Mouse (Mus musculus) MEL (cell line): ENCODE data around the gene Mlh1. TPM values are rescaled to one million over a fixed set of nuclear protein-coding genes. Genes with fewer than 3 reads are reported as not detected.

Source experiments
- DNase-seq: peaks from one replicate; pipeline ENCODE4 v3.0.0; 2011; ENCODE audit warnings: low read depth, low spot score
- H3K27ac ChIP-seq: 2 replicates; pipeline ENCODE4 v1.5.1; 2012; ENCODE audit warnings: low read depth, mild to moderate bottlenecking, control low read depth, low read length, moderate library complexity; ENCODE audit not compliant: control insufficient read depth
- H3K27me3 ChIP-seq, 2 experiments: fragments of 150-350 bp in 1 of 2; sonication (generic) in 1 of 2; 2 replicates each; pipeline ENCODE4 v1.6.1; 2012; ENCODE audit warnings: low read length in 2 of 2, mild to moderate bottlenecking in 2 of 2, improper control_type of control experiment in 1 of 2, moderate library complexity in 1 of 2; ENCODE audit not compliant: insufficient read depth in 2 of 2, control insufficient read depth in 1 of 2
- H3K36me3 ChIP-seq, 2 experiments: 2 replicates each; pipeline ENCODE4 v1.6.1; 2012 to 2014; ENCODE audit warnings: low read length in 2 of 2, improper control_type of control experiment in 1 of 2, inconsistent platforms in 1 of 2, mild to moderate bottlenecking in 1 of 2; ENCODE audit not compliant: insufficient read depth in 2 of 2, control insufficient read depth in 1 of 2
- H3K4me1 ChIP-seq, 2 experiments: fragments of 150-350 bp in 1 of 2; sonication (generic) in 1 of 2; 2 replicates each; pipeline ENCODE4 v1.6.1; 2012; ENCODE audit warnings: low read length in 2 of 2, improper control_type of control experiment in 1 of 2, mild to moderate bottlenecking in 1 of 2; ENCODE audit not compliant: insufficient read depth in 2 of 2, control insufficient read depth in 1 of 2
- H3K4me3 ChIP-seq, 2 experiments: fragments of 150-350 bp in 1 of 2; sonication (generic) in 1 of 2; 2 replicates each; pipeline ENCODE4 v1.5.1; 2012; ENCODE audit warnings: low read depth in 2 of 2, low read length in 2 of 2, mild to moderate bottlenecking in 2 of 2, moderate library complexity in 2 of 2, control low read depth in 1 of 2, improper control_type of control experiment in 1 of 2; ENCODE audit not compliant: control insufficient read depth in 1 of 2, insufficient read depth in 1 of 2
- H3K79me2 ChIP-seq: 2 replicates; pipeline ENCODE4 v1.6.1; 2012; ENCODE audit warnings: mild to moderate bottlenecking, low read length, moderate library complexity; ENCODE audit not compliant: control insufficient read depth, poor library complexity, insufficient read depth
- H3K9ac ChIP-seq: 2 replicates; pipeline ENCODE4 v1.6.1; 2012; ENCODE audit warnings: low read depth, mild to moderate bottlenecking, control low read depth, low read length, moderate library complexity; ENCODE audit not compliant: control insufficient read depth, poor library complexity, severe bottlenecking
- H3K9me3 ChIP-seq: fragments of 150-350 bp; sonication (generic); replicated peaks from 2 replicates; pipeline ENCODE4 v1.6.1; 2012; ENCODE audit warnings: mild to moderate bottlenecking, low read length, improper control_type of control experiment, moderate library complexity; ENCODE audit not compliant: insufficient read depth
- BHLHE40 ChIP-seq: IDR thresholded peaks from 2 replicates; pipeline ENCODE4 v1.6.1; 2012; ENCODE audit warnings: low read depth, mild to moderate bottlenecking, inconsistent platforms, low read length, improper control_type of control experiment, borderline replicate concordance
- CHD1 ChIP-seq: IDR thresholded peaks from 2 replicates; pipeline ENCODE4 v1.6.1; 2012; ENCODE audit warnings: low read depth, mild to moderate bottlenecking, inconsistent platforms, low read length, improper control_type of control experiment
- CHD2 ChIP-seq: IDR thresholded peaks from 2 replicates; pipeline ENCODE4 v1.6.1; 2011; ENCODE audit warnings: low read length, improper control_type of control experiment
- EP300 ChIP-seq, 2 experiments: IDR thresholded peaks; 2 replicates each; pipeline ENCODE4 v1.6.1; 2011; ENCODE audit warnings: improper control_type of control experiment in 2 of 2, low read length in 2 of 2, low read depth in 1 of 2, mild to moderate bottlenecking in 1 of 2
- ETS1 ChIP-seq: IDR thresholded peaks from 2 replicates; pipeline ENCODE4 v1.6.1; 2012; ENCODE audit warnings: low read depth, mild to moderate bottlenecking, inconsistent platforms, low read length, improper control_type of control experiment, moderate library complexity
- GABPA ChIP-seq: IDR thresholded peaks from 2 replicates; pipeline ENCODE4 v1.6.1; 2012; ENCODE audit warnings: low read depth, mild to moderate bottlenecking, inconsistent platforms, low read length, improper control_type of control experiment, moderate library complexity
- GATA1 ChIP-seq: IDR thresholded peaks from 2 replicates; pipeline ENCODE4 v1.6.1; 2011; ENCODE audit warnings: low read depth, low read length, improper control_type of control experiment
- HCFC1 ChIP-seq: IDR thresholded peaks from 2 replicates; pipeline ENCODE4 v1.6.1; 2012; ENCODE audit warnings: low read depth, mild to moderate bottlenecking, inconsistent platforms, low read length, improper control_type of control experiment, moderate library complexity
- MAZ ChIP-seq: IDR thresholded peaks from 2 replicates; pipeline ENCODE4 v1.6.1; 2012; ENCODE audit warnings: low read depth, mild to moderate bottlenecking, inconsistent platforms, low read length, improper control_type of control experiment
- NELFE ChIP-seq: IDR thresholded peaks from 2 replicates; pipeline ENCODE4 v1.6.1; 2011; ENCODE audit warnings: low read depth, low read length, improper control_type of control experiment
- POLR2AphosphoS5 ChIP-seq: IDR thresholded peaks from 2 replicates; pipeline ENCODE4 v1.6.1; 2012; ENCODE audit warnings: low read depth, borderline replicate concordance, mild to moderate bottlenecking, inconsistent platforms, low read length, moderate library complexity, mixed read lengths
- RCOR1 ChIP-seq: IDR thresholded peaks from 2 replicates; pipeline ENCODE4 v1.6.1; 2012; ENCODE audit warnings: low read depth, mild to moderate bottlenecking, inconsistent platforms, low read length, improper control_type of control experiment
- SIN3A ChIP-seq: IDR thresholded peaks from 2 replicates; pipeline ENCODE4 v1.6.1; 2012; ENCODE audit warnings: low read length, improper control_type of control experiment, inconsistent platforms
- TCF12 ChIP-seq: IDR thresholded peaks from 2 replicates; pipeline ENCODE4 v1.6.1; 2014; ENCODE audit warnings: low read depth, mild to moderate bottlenecking, inconsistent platforms, low read length, improper control_type of control experiment, moderate library complexity
- USF2 ChIP-seq, 2 experiments: IDR thresholded peaks; 2 replicates each; pipeline ENCODE4 v1.6.1; 2011 to 2012; ENCODE audit warnings: improper control_type of control experiment in 2 of 2, low read length in 2 of 2, borderline replicate concordance in 1 of 2, inconsistent platforms in 1 of 2, low read depth in 1 of 2, mild to moderate bottlenecking in 1 of 2; ENCODE audit not compliant: insufficient read depth in 1 of 2
- ZMIZ1 ChIP-seq: IDR thresholded peaks from 2 replicates; pipeline ENCODE4 v1.6.1; 2012; ENCODE audit warnings: low read depth, mild to moderate bottlenecking, inconsistent platforms, low read length, improper control_type of control experiment, moderate library complexity
- polyA plus RNA-seq, 2 experiments: library from polyadenylated mRNA; stranded (reverse) in 1 of 2; unstranded in 1 of 2; fragments of >175 nt in 1 of 2; fragments of >200 nt in 1 of 2; gene quantifications; 2 replicates each; pipeline versions ENCODE4 v1.2.1 to v1.2.4; 2012; ENCODE audit warnings: low replicate concordance in 2 of 2, low read depth in 1 of 2; ENCODE audit not compliant: insufficient read length in 2 of 2, insufficient read depth in 1 of 2, missing spikeins in 1 of 2
- total RNA-seq: library from RNA; depleted of rRNA; stranded (reverse); fragments of 300-350 nt; gene quantifications from 2 replicates; pipeline ENCODE4 v1.2.3, GENCODE M21; 2012

Gene Mlh1
- total and polyA plus RNA-seq, 3 experiments: 21.8 to 31.7 TPM; not detected in 1

DNA sequence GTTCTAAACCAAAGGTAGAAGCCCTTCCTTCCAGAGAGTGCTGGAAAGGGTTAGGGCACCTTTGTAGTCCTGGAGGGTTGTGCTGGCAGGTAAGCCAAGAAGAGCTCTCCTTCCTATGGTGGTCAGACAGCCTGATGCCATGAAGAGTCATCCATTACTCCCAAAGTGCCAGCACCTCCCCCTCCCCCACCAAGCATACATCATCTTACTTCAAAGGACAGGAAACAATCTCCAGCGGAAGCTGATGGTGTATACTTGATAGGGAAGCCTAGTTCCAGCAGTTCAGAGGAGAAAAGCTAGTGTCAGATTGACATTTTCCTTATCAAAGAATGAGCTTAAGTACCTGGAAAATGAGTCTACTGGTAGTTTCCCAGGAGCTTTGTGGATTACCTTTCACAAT lies 3.6 kb upstream of the Mlh1 start:
- H3K27ac ChIP-seq: no peak overlapping the region
- peaks cover 44% of the 10 kb centered on the region for H3K79me2 ChIP-seq
- H3K4me3 ChIP-seq: peak overlapping the region in 1 of 2 experiments; percentile 8; a peak in 2 of 4 replicates
- H3K9ac ChIP-seq: no peak overlapping the region
- peak; percentile 66; the same call in 1 of the 2 replicates for TF ChIP-seq CHD1
- TF ChIP-seq TCF12: no peak
- TF ChIP-seq ETS1: peak; percentile 61; the same call in 1 of the 2 replicates
- TF ChIP-seq MAZ: no peak
- no peak for TF ChIP-seq NELFE
- TF ChIP-seq EP300 (IDR thresholded peaks at IDR 0.05; ENCODE audit: low read depth in 1 of 2, low read length in 2 of 2): peak; percentile 46 to 51; a peak in 3 of 4 replicates
- peak; percentile 36; the same call in 1 of the 2 replicates for TF ChIP-seq CHD2
- TF ChIP-seq HCFC1: no peak
- peak; percentile 61 for TF ChIP-seq GATA1
- TF ChIP-seq RCOR1: peak; percentile 89
- TF ChIP-seq, all 39 proteins: peak for 6
- Histone ChIP-seq H3K27me3 (no peaks in the 10 kb centered on the region), H3K9me3 (no peaks in the 10 kb centered on the region), H3K4me1 (peaks cover 7 to 11% of the 10 kb centered on the region in 2 experiments), H3K36me3 (peaks cover 0 to 46% of the 10 kb centered on the region in 2 experiments)
- DNase-seq: peak; percentile 47

GRCm38 (mm10) chr9:111273958-111274357 lies 2.4 kb upstream of the Mlh1 start:
- H3K36me3 ChIP-seq: peaks cover 0 to 55% of the 10 kb centered on the region in 2 experiments; a peak in 3 of 4 replicates
- H3K4me1 ChIP-seq: peaks cover 10 to 11% of the 10 kb centered on the region in 2 experiments
- no peaks in the 10 kb centered on the region for H3K9me3 ChIP-seq
- no peaks in the 10 kb centered on the region for H3K27me3 ChIP-seq
- peaks cover 47% of the 10 kb centered on the region for H3K79me2 ChIP-seq
- H3K4me3 ChIP-seq: peak overlapping the region in 1 of 2 experiments; percentile 74; a peak in 2 of 4 replicates
- no peak overlapping the region for H3K9ac ChIP-seq
- TF ChIP-seq CHD1: no peak
- TF ChIP-seq RCOR1: no peak
- TF ChIP-seq ZMIZ1: no peak
- TF ChIP-seq TCF12: no peak
- TF ChIP-seq GABPA: no peak
- no peak for TF ChIP-seq MAZ
- TF ChIP-seq SIN3A: no peak; the same call in 1 of the 2 replicates
- TF ChIP-seq POLR2AphosphoS5: no peak
- TF ChIP-seq USF2 (IDR thresholded peaks at IDR 0.05; ENCODE audit: borderline replicate concordance in 1 of 2, insufficient read depth in 1 of 2, low read depth in 1 of 2, low read length in 2 of 2): no peak
- no peak for TF ChIP-seq BHLHE40
- no peak for TF ChIP-seq ETS1
- H3K27ac ChIP-seq: no peak overlapping the region
- DNase-seq: no peak
